Mouse (Mus musculus): ENCODE data around the gene Rsrc1.

The Rsrc1 gene

GRCm38 (mm10) chr3:67372194-67372593, 391.0 kb downstream of the Rsrc1 start:
- no peak for DNase-seq (ENCODE audit: low spot score)

- no peak for DNase-seq (ENCODE audit: low spot score)
These were observed 391.6 kb downstream of the Rsrc1 start for GRCm38 (mm10) chr3:67372781-67373180.

GRCm38 (mm10) chr3:67373872-67374271, 392.7 kb downstream of the Rsrc1 start, which contains the start of gene Mlf1:
Gene Mlf1, plus strand, starts transcription at chr3:67374097.
- peak; percentile 96 for DNase-seq (ENCODE audit: low spot score)

GRCm38 (mm10) chr3:67374360-67374778, 393.2 kb downstream of the Rsrc1 start:
- no peak for DNase-seq (ENCODE audit: low spot score)

GRCm38 (mm10) chr3:67375063-67375462, 393.9 kb downstream of the Rsrc1 start, which contains the start of gene Gm17402:
Gene Gm17402, minus strand, starts transcription at chr3:67375163.
- DNase-seq (ENCODE audit: low spot score) = no peak

- DNase-seq (ENCODE audit: low spot score) = no peak
These were observed 397.0 kb downstream of the Rsrc1 start for GRCm38 (mm10) chr3:67378215-67378614.

Measured in embryo, embryonic 10 days (tissue).